Mouse (Mus musculus) brain, adult 2 months (tissue): ENCODE data around the gene Clybl.

ENCODE experiments used
- DNase-seq: peaks from one replicate; pipeline ENCODE4 v3.0.0; 2011; ENCODE audit warnings: low read depth, low spot score

Gene Clybl

DNA sequence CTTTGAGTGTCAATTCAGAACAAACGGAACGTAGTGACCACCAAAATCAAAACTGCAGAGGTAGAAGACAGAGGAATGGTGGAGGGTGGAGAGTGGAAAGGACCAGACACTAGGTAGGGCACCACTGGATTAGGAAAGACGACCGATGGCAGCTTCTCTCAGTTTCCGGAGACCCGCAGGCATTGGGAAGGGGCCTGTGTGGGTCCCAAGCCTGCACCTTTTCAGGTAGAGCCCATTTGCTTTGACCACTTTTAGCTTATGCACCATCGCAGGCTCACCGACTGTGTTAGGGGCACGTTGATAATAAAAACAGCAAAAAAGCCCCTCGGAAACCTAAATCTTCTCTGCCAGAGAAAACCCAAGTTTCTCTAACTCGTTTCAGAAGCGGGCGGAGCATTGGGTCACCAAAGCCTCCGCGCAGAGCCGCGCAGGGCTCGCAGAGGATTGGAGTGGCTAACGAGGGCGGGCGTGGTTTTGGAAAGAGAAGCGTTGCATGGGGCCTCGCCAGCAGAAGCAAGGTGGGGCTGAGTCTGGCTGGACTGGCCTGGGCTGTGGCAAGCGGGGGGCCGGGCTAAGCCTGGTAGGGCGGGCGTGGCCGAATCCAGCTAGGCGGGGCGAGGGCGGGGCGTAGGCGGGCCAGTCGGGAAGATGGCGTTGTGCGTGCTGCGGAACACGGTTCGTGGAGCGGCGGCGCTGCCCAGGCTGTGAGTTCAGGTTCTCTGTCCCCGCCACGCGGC is at the start of gene Clybl:
Gene Clybl, plus strand, starts transcription at position 627 of the 737 bp plus-strand sequence.
- peak; percentile 94 for DNase-seq

DNA sequence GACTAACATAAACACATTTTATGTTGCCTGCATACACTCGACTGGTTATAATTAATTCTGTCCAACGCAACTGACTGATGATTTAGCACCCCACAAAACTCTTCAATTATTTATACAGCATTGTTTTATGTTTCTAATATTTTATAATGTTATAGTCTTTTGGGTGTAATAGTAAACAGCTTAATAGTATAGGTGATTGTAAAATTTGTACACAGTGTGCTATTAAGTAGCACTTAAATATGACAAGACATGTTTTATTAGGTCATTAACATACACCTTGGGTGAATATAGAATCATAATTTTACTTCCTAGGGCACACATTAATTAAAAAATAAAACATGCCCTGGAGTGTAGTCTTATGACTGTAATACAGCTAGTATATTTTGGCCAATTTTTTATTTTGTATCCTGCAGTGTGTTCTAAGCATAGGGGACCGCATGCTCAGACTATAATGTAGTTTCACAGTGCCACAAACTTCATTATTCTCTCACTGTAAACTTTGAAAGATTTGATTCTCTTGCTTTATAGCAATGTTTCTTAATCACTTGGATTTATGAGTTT is 45.1 kb upstream of the Clybl start:
- no peak for DNase-seq

DNA sequence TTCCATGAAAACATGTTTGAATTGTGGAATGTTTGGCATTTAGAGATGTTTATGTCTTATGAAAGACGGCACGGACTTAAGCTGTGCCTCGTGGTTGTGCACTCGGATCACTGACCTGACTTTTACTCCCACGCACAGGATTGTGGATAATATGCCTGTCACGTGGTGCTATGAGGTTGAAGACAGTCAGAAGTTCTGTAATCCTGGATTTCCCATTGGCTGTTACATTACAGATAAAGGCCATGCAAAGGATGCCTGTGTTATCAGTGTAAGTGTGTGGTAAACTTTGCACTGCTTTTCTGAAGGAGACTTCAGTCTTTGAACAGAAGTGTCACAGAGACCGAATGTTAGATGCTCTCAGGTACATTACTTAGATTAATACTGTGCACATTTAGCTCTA is 44.3 kb upstream of the Clybl start:
- DNase-seq: no peak

DNA sequence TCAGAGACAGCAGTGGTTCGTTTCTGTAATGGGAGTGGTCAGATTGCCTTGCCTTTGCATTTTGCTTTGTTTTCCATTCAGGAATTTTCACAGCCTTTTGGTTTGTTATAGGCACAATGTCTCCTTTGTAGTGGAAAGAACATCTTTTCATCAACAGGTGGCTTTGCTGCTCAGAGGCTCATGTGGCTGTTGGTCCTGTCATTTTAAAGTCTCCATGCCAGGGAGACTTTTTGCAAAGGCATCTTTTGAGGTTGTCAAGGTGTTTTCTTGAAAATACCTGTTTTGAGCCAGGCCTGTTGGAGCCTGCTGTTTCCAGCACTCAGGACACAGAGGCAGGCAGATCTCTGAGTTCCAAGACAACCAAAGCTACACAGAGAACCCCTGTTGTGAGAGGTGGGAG is 41.4 kb upstream of the Clybl start:
- no peak for DNase-seq

DNA sequence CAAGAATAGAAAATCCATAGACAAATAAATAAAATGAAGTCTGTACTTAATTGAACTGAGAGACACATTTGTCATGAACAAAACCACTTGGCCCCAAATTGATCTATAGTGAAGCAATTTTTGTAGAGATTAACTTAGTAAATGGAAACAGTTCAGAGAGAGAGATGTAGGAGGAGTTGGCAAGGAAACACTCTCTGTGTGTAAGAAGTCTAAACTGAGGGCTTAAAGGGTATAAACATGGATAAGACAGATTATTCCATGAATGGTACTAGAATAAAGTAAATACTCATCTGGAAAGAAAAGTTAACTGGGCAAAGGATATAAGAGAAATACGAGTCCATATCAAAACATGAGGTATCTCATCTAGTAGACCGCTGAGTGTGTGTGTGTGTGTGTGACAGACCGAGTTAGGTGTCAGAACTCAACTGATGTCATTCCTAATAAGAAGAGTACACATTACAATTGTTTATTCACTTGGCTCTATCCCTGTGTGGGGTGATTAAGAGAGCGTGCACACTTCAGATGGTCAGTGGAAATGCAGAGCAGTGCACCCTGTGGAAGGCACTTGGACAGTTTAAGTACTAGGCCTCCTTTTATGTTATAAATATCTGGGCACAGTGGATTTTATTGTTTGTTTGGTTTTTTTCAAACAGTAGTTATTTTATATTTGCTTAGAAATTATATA is 37.8 kb upstream of the Clybl start:
- DNase-seq: no peak

DNA sequence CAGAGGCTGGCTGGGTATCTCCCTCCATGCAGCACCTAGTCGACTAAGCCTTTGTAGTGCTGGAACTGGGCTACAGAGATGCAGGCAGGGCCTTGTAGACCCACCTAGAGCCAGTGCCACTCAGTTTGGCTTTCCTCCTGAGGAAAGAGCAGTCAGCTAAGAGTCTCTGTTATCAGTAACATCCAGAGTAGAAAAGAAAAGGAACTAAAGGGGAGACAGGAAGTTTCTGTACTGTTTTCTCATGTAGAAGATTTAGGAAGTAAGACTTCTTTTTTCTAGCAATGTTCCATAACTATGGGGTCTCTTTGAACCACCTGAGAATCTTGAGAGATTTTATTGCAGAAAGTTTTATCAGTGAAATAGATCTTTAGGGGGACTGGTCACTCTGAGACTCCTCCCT is 36.1 kb upstream of the Clybl start:
- no peak for DNase-seq

DNA sequence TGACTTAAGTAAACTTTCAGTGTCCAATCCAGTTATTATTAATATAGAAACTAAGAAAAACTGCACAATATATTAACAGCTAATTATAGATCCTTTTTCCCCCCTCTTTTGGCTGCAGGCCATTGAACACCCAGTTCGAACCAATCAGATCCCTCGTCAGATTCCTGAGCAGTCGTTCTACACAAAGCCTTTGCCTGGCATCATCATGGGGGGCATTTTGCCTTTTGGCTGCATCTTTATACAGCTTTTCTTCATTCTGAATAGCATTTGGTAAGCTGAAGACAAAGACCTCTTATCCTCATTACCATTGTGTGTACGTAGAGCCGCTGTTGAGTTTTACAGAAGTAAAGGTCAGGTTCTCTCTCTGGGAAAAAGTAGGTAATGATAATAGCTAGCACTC is 30.9 kb upstream of the Clybl start:
- DNase-seq: no peak

DNA sequence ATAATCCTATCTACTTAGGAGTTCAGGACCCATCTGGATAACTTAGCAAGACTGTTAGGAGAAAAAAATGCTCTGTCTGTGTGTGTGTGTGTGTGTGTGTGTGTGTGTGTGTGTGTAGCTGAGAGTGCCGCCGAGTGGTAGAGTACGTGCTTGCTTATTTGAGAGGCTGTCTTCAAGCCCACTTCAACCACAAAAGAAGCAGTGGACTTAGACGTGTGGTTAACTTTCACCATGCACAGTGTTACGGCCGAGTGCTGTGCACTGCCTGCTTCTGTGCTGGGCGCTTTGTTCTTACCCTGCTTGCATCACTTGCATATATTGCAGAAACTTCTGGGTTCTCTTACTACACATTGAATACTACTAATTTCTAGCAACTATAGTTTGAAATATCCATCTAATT is 23.8 kb upstream of the Clybl start:
- DNase-seq: no peak

DNA sequence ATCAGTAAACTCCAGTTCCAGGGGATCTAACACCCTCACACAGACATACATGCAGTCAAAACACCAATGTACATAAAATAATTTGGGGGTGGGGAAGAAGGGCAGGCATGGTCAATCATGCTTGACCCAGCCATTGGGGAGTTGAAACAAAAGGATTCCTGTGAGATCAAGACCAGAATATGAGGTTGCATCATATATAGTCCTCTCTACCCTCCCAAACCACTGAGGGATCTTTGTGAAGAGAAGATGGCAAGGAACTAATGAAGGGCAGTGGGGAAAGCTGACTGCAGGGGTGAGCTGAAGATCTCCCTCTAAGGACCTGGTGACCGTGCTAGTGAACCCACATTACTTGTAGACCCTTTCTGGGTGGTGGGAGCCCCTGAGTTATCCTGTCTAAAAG is 20.6 kb upstream of the Clybl start:
- no peak for DNase-seq

DNA sequence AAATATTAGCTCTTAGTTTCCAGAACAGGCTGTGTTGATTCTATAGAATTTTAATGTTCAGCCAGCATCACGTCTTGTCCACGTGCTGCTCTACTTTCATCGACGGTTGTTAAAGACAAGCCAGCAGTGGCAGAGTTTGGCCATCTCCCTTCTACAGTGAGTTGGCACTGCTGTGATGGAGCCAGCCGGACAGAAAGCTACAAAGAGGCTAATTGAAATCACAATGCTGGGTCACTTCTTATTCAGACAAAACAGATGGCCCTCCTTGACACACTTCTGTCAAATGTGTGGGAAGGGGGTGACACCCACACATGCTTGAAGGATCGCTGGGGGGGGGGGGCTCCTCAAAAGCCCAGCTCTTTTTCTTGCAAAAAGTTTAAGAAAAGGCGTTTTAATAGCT is 12.6 kb upstream of the Clybl start:
- DNase-seq: peak; percentile 16

DNA sequence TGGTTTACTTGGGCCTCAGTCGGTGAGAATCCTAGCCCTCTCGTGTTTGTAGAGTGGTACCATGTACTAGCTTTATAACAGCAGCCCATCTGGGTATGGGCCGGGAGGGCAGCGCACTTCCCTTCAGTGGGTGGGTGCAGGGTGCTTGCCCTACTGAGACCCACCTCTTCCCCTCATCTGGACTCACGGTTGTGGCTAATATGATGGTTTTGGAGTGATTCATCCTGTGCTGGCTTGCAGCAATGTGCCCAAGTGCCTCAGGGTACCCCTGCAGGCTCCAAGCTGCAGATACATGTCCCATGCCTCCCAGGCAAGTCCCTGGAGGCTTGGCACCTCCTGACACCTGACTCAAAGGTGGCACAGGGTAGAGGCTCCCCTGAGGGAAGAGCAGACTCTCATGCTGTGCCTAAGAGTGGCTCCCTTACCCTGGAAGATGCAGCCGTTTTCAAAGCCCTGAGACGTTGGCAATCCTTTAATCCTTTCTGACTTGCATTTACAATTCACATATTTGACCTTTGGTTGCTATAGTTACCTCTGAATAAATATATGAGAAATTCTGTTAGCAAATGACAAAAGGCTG is 11.2 kb upstream of the Clybl start:
- DNase-seq: no peak

DNA sequence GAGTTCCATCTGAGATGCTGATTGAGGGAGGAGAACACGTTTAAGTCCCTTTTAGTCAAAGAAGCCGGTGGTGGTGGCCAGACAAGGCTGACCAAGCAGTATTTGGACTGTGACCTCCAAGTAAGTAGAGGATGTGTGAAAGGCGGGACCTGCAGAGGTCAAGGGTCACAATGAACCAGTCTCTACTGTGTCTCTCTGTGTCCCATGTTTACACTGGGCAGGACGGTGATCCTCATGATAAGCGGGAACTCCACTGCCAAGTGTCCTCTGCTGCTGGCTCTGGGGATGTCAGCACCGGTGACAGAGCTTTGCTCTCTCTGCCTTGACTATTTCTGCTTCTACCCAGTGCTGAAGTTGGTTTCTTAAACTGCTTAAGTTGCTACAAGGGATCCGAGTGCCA is 10.5 kb upstream of the Clybl start:
- no peak for DNase-seq

DNA sequence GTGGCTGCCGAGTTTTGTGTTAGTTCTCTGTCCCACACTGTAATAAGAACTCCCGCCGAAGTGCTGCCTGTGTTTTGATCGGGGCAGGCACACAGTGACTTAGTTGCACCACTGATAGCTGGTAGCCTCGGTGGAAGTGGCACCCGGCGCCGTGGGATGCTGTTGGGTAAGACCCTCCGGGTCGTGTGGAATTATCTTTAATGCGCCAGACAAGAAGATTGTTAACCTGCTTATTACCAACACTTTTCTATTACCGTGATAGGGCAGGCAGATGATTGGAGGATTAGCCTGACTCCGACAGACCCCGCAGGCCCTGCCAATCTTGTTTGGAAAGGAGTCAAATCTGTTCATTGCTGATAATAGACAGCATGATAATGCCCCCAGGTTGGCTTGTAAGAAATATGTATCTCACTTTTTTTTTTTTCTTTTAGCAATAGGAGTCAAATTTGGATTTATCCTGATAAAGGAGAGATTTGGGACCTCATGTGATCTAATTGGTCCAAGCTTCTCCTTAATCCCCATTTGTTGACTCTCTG is 5.2 kb upstream of the Clybl start:
- DNase-seq: no peak

DNA sequence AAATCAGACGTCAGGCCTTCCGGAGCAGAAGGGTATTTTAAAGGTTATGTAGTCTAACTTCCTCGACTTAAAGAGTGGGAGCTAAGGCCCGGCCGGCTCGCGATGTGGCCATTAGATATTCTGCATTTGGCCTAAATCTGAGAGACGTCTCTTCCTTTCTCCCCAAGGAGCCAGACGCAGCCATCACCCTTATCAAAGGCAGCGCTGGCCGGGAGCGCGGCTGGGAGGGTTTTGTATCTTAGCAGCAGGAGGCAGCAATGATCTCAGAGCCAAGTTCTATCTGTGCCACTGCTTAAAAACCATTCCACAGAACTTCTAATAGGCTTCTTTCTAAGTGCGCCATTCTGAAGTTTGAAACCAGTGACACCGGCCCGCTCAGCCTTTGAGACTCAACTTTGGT is 2.2 kb upstream of the Clybl start:
- DNase-seq: no peak

DNA sequence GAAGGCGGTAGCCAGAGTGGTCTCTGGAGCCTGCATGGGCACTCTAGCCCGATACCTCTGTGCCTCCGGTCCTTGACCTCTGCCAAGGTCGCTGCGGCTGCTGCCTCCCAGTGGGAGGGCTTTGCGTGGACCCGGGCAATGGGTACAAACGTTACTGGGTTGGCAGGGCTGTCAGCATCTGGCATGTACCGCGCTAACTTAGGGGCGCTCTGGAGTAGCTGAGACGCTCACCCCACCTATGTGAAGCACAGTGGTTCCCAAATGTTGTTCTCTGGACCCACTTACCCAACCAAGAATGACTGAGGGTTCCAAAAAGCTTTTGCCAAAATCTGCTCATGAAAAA is 282 bp downstream of the Clybl start:
- no peak for DNase-seq

DNA sequence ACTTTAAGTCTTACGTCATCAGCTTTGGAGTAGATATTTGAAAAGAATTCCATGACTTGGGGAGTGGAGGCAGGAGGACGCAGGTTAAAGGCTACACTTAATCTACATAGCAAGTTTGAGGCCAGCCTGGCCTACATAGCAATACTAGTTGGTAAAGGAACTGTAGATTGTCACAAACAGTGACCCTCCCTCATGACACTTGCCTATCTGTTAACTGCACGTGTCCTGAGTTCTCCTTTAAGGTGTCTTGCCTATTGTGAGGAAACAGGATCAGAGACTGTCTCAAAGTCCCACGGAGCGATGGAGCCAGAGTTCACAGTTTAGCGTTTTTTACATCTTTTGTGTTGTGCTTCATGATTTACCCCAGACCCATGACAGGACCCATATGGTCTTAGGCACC is 716 bp downstream of the Clybl start:
- DNase-seq: no peak

DNA sequence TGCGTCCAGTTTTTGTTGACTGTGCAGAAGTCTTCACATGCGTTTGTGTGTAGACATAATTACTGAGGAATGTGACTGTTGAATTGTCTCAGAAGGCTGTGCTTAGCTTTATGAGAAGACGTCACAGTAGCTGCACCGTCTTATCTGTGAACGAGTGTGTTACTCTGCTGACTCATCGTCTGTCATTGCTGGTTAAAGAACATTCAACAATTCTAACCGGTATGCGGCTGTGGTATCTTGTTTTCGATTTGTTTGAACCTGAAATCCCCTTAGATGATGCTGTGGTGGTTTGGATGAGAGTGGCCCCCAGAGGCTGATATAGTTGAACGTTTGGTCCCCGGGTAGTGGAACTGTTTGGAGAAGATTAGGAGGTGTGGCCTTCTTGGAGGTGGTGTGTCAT is 2.5 kb downstream of the Clybl start:
- DNase-seq: no peak

DNA sequence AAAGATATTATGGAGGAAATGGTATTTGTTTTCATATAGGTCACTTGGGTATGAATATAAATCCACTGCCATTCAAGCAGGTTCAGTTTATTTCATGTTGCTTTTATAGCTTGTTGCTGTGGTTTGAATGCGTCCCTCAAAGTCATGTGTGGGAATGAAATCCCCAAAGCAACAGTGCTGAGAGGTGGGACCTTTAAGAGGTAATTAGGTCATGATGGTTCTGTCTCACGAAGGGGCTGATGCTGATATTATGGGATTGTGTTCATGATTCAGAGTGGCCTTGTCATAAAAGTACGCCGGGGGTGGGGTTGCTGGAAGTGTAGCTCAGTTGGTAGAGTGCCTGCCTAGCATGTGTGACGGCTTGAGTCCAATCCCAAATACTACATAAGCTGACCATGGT is 6.7 kb downstream of the Clybl start:
- no peak for DNase-seq

DNA sequence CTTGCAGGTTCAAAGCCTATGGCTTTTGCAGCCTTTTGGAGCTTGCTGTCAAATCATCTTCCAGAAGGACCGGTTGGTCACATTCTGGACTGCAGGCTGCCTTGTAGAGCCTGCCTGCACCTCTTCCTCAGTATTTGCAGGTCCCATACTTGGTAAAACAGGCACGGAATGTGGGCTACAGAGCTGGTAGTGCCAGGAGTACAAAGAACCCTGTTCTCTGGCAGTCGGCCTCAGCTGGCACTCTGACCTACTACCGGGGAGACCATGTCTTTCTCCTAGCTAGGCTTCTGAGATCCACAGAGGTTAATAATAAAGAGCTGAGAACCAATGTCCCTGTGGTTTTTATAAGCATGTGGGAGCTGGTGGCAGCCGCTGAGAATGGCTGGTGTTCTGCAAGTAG is 8.4 kb downstream of the Clybl start:
- no peak for DNase-seq

DNA sequence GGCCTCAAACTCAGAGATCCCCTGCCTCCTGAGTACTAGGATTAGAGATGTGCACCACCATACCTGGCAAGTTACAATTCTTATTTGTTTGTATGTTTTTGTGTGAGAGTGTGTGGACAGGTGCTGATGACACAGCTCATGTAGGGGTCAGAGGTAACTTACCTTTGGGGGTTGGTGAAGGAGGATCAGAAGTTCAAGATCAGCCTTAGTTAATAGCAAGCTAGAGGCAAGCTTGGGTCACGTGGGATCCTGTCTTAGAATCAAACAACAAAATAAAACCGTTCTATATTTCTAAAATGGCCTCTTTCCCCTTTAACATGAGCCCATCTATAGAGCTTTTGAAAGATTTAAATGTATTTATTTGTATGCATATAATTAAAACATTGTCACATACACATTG is 9.0 kb downstream of the Clybl start:
- no peak for DNase-seq

DNA sequence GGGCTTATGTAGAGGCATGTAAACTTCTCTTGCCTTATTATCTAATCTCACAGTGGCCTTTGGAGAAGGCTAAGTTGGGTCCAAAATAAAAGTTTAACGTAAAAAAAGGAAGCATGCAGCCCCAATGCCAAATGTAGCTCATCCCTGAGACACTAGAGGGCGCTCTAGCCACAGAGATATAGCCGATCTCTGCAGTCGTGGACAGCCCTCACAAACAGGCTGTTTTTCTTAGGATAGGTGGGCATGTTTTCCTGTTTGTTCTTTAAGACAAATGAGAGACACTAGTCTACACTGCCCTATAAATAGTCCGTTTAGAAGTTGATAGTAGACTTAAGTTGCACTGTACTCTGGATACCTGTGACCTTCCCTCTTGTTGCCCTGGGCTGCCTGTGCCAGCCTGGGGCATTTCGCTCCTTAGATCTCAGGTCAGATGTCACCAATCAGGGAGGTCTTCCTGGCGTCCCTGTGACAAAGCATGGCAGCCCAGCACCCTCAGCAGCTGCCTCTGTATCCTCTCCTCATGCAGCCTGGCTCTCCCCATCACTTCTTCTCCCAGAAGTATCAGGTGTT is 9.5 kb downstream of the Clybl start:
- peak; percentile 83 for DNase-seq

DNA sequence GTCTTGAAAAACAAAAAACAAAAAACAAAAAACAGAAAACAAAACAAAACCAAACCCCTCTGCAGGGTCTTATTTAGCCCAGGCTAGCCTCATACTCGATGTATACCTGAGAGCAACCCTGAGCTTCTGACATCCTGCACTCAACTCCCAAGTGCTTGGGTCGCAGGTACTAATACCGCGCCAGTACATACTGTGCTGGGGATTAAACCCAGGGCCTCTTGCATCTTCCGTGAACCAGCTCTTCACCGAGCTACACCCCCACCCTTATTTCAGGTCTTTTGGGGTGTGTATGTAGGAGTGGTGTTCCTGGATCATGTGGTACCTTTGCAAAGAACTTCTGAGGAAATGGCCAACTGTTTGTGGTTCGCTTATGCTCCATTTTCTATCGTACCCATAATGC is 13.1 kb downstream of the Clybl start:
- DNase-seq: no peak
